Mouse (Mus musculus) hindbrain, embryonic 13.5 days (tissue): ENCODE data around the gene Cntfr. TPM values are rescaled to one million over a fixed set of nuclear protein-coding genes. Genes with fewer than 3 reads are reported as not detected.
A peak's percentile ranks its signal among the peaks of the same experiment; 100 is the strongest.

Source experiments
- ATAC-seq: fragments of 200-750 bp; cut with Nextera tagmentation; 2 replicates; pipeline ENCODE4 v1.8.0; 2017; ENCODE audit warnings: moderate TSS enrichment; ENCODE audit not compliant: low FRiP score
- H3K27ac ChIP-seq: fragments of 300-500 bp; sonication (generic); 2 replicates; pipeline ENCODE4 v1.5.1; 2015; ENCODE audit warnings: inconsistent platforms, mild to moderate bottlenecking, moderate library complexity
- H3K27me3 ChIP-seq: fragments of 300-500 bp; sonication (generic); 2 replicates; pipeline ENCODE4 v1.6.1; 2015; ENCODE audit warnings: mild to moderate bottlenecking, inconsistent platforms
- H3K36me3 ChIP-seq: fragments of 300-500 bp; sonication (generic); 2 replicates; pipeline ENCODE4 v1.6.1; 2015; ENCODE audit warnings: mild to moderate bottlenecking, inconsistent platforms
- H3K4me1 ChIP-seq: fragments of 300-500 bp; sonication (generic); replicated peaks from 2 replicates; pipeline ENCODE4 v1.6.1; 2015; ENCODE audit warnings: inconsistent platforms
- H3K4me2 ChIP-seq: fragments of 300-500 bp; sonication (generic); 2 replicates; pipeline ENCODE4 v1.6.1; 2015; ENCODE audit warnings: inconsistent platforms, mild to moderate bottlenecking, moderate library complexity
- H3K4me3 ChIP-seq: fragments of 300-500 bp; sonication (generic); 2 replicates; pipeline ENCODE4 v1.5.1; 2015; ENCODE audit warnings: mild to moderate bottlenecking, inconsistent platforms
- H3K9ac ChIP-seq: fragments of 300-500 bp; sonication (generic); 2 replicates; pipeline ENCODE4 v1.6.1; 2015; ENCODE audit warnings: mild to moderate bottlenecking, inconsistent platforms
- H3K9me3 ChIP-seq: fragments of 300-500 bp; sonication (generic); 2 replicates; pipeline ENCODE4 v1.6.1; 2016; ENCODE audit warnings: inconsistent platforms
- WGBS: fragments of 180-500 bp; shearing (Covaris S2); methylation state at CpG from one replicate; pipeline ENCODE4 v1.1.7; 2015; 5-methylcytosine and 5-hydroxymethylcytosine counted together
- polyA plus RNA-seq: library from polyadenylated mRNA; unstranded; fragments of >200 nt; fragmentation: Nextera tagmentation; extraction: Ambion mirVana; gene quantifications from 2 replicates; pipeline ENCODE4 v1.2.1, GENCODE M21; 2015

Gene Cntfr
- polyA plus RNA-seq, 1 experiment from 2014 or later = 24.4 TPM

DNA sequence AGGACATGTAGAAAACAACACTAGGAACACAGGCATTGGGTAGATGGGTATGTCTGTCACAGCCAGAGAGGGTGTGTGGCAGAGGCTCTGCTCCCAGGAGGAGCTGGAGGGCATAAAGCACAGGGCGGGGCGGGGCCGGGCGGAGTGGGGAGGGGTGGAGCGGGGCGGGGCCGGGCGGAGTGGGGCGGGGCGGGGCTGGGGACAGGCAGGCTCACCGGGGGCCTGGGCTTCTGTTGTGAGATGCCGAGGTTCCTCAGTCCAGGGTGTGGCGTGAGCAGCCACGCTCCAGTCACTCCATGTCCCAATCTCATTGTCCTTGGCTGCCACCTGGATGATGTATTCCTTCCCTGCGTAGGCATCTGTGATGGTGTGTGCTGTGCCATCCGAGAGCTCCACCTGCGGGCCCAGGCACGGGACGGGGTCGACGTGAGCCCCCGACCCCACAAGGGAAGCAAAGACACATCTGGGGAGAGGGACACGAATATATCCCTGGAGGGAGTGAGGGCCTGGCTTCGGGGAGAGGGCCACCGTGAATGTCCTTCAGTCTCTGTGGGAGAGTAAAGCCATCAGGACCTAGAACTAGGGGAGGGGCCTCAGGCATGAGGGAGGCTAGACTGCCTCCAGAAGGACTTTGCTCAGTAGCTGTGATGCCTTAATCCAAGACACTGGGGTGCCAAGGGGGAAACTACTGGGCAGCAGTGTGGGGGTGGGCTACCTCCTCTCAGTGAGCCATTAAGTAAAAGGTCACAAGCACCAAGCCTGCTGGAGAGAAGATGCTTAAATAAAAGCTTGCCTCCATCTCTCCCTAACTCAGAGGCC lies 38.1 kb downstream of the Cntfr start:
- Histone ChIP-seq H3K9me3 (no peaks in the 10 kb centered on the region), H3K9ac (peak overlapping the region; percentile 56), H3K4me1 (peaks cover 64% of the 10 kb centered on the region), H3K4me2 (no peak overlapping the region), H3K36me3 (peaks cover 18% of the 10 kb centered on the region), H3K27ac (peak overlapping the region; percentile 52), H3K4me3 (no peak overlapping the region), H3K27me3 (no peaks in the 10 kb centered on the region)
- no peak for ATAC-seq
- 15% methylated on average over 17 of the region's 25 CpGs for WGBS

- no peak for ATAC-seq
- H3K4me2 ChIP-seq = no peak overlapping the region
- H3K4me1 ChIP-seq = peaks cover 38% of the 10 kb centered on the region
- no peak overlapping the region for H3K4me3 ChIP-seq
- H3K9me3 ChIP-seq = no peaks in the 10 kb centered on the region
- H3K36me3 ChIP-seq = peaks cover 18% of the 10 kb centered on the region
- H3K9ac ChIP-seq = no peak overlapping the region
- 96% methylated on average over 2 of the region's 2 CpGs for WGBS
- H3K27me3 ChIP-seq = no peaks in the 10 kb centered on the region
- H3K27ac ChIP-seq = no peak overlapping the region
Measured at GRCm38 (mm10) chr4:41655525-41655924, 41.4 kb downstream of the Cntfr start.

DNA sequence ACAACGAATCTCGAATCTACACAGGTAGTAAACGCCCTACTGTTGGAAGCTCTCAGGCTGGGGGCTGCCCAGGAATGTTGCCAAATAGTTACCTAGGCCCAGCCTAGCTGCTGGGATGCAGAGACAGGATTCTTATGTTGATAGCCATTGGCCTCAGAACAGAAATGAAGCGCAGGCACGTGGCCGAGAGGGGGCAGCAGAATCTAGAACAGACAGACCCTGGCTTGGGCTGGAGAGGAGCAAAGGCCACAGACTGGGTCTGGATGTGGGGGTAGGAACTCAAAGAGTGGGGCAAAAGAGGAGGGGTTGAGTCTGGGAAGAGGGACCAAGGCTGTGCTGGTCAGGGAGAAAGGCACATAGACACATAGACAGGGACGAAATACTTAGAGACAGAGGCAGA lies 42.7 kb downstream of the Cntfr start:
- 13% methylated on average over 7 of the region's 7 CpGs for WGBS

GRCm38 (mm10) chr4:41653730-41654129 lies 43.2 kb downstream of the Cntfr start:
- Histone ChIP-seq H3K4me1 (peaks cover 21% of the 10 kb centered on the region), H3K27ac (peak overlapping the region; percentile 26), H3K4me3 (no peak overlapping the region)

More for the DNA sequence above, 42.7 kb downstream of the Cntfr start:
- H3K4me3 ChIP-seq = no peak overlapping the region
- H3K4me1 ChIP-seq = peaks cover 25% of the 10 kb centered on the region
- no peak overlapping the region for H3K4me2 ChIP-seq
- H3K36me3 ChIP-seq = peaks cover 18% of the 10 kb centered on the region
- no peaks in the 10 kb centered on the region for H3K27me3 ChIP-seq
- no peak overlapping the region for H3K9ac ChIP-seq
- ATAC-seq = no peak
- H3K27ac ChIP-seq = peak overlapping the region; percentile 26; the same call in 1 of the 2 replicates
- H3K9me3 ChIP-seq = no peaks in the 10 kb centered on the region

GRCm38 (mm10) chr4:41653296-41653695 lies 43.6 kb downstream of the Cntfr start:
- Histone ChIP-seq H3K9ac (no peak overlapping the region), H3K4me1 (peaks cover 21% of the 10 kb centered on the region), H3K4me3 (no peak overlapping the region), H3K27me3 (no peaks in the 10 kb centered on the region), H3K36me3 (peaks cover 13% of the 10 kb centered on the region), H3K27ac (no peak overlapping the region), H3K9me3 (no peaks in the 10 kb centered on the region), H3K4me2 (no peak overlapping the region)
- ATAC-seq = peak; percentile 47; the same call in 1 of the 2 replicates
- 41% methylated on average over 6 of the region's 6 CpGs for whole genome bisulfite sequencing

More at GRCm38 (mm10) chr4:41653730-41654129, 43.2 kb downstream of the Cntfr start:
- no peak overlapping the region for H3K9ac ChIP-seq
- ATAC-seq = 0 out of 2 replicates have a peak, but pooled peaks have one; percentile 11
- WGBS = 58% methylated on average over 6 of the region's 6 CpGs
- H3K9me3 ChIP-seq = no peaks in the 10 kb centered on the region
- H3K27me3 ChIP-seq = no peaks in the 10 kb centered on the region
- H3K4me2 ChIP-seq = no peak overlapping the region
- H3K36me3 ChIP-seq = peaks cover 14% of the 10 kb centered on the region

GRCm38 (mm10) chr4:41648627-41649026 lies 48.3 kb downstream of the Cntfr start:
- Histone ChIP-seq H3K9me3 (no peaks in the 10 kb centered on the region), H3K27ac (no peak overlapping the region), H3K4me1 (peaks cover 15% of the 10 kb centered on the region; the same call in 1 of the 2 replicates), H3K4me2 (no peak overlapping the region), H3K27me3 (no peaks in the 10 kb centered on the region), H3K36me3 (no peaks in the 10 kb centered on the region), H3K4me3 (no peak overlapping the region), H3K9ac (no peak overlapping the region)
- WGBS = 66% methylated on average over 7 of the region's 7 CpGs
- no peak for ATAC-seq

DNA sequence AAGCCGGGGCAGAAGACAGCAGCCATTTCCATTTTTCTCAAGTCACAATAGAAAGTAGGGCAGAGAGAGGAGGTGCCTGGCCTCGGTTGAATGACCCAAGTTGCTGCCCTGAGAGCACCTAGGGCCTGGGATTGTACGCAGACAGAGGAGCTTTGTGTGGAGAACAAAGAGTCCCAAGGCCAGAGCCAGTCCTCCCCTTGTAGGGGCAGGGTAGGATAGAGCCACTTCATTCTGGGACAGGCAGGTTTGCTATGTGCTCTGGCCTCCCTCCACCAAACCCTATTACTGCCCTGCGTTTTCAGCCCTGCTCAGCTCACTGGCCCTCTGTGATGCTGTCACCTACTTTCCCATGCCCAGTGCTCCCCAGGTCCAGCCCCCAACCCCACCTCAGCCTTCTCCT lies 48.7 kb downstream of the Cntfr start:
- WGBS = 16% methylated on average over 4 of the region's 4 CpGs
- Histone ChIP-seq H3K4me1 (peaks cover 12% of the 10 kb centered on the region; the same call in 1 of the 2 replicates), H3K4me3 (no peak overlapping the region), H3K4me2 (no peak overlapping the region), H3K9ac (no peak overlapping the region), H3K36me3 (no peaks in the 10 kb centered on the region), H3K9me3 (no peaks in the 10 kb centered on the region), H3K27me3 (no peaks in the 10 kb centered on the region), H3K27ac (no peak overlapping the region)
- ATAC-seq = no peak

- H3K4me1 ChIP-seq = peaks cover 10% of the 10 kb centered on the region
- H3K9me3 ChIP-seq = no peaks in the 10 kb centered on the region
- no peak overlapping the region for H3K9ac ChIP-seq
- WGBS = 32% methylated on average over 5 of the region's 5 CpGs
- no peaks in the 10 kb centered on the region for H3K27me3 ChIP-seq
- no peak for ATAC-seq
- H3K4me2 ChIP-seq = no peak overlapping the region
- no peak overlapping the region for H3K27ac ChIP-seq
- no peak overlapping the region for H3K4me3 ChIP-seq
- H3K36me3 ChIP-seq = no peaks in the 10 kb centered on the region
Measured at GRCm38 (mm10) chr4:41645488-41645887, 51.4 kb downstream of the Cntfr start.

DNA sequence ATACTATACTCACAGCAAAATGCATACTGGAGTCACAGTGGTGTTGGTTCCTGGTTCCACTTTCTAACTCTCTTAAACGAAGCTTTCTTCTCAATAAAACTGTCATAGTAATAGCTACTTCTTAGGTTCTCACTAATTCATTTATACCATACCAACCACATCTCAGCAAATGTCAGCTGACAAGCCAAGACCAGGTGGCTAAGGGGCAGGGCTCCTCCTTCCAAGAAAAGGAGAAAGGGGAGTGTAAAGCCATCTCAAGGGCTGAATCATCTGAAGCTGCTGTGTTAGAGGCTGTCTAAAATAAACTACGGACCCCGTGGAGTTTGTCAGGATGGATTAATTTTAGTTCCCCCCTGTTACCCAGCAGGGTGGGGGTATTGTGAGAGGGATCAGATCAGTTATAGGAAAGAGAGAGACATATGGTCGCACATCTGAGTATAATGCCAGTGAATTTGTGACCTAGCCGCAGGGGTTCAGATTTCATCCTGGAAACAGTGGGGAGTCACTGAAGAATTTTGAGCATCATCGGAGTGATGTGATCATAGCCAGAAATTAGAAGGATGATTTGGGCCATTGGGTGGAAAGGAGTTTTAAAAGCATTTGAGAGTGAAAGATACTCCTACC lies 55.6 kb downstream of the Cntfr start:
- H3K9me3 ChIP-seq = no peaks in the 10 kb centered on the region
- H3K36me3 ChIP-seq = peaks cover 6% of the 10 kb centered on the region
- H3K27ac ChIP-seq = no peak overlapping the region
- no peak overlapping the region for H3K9ac ChIP-seq
- H3K4me1 ChIP-seq = peaks cover 36% of the 10 kb centered on the region
- no peak overlapping the region for H3K4me3 ChIP-seq
- ATAC-seq = no peak
- 75% methylated on average over 6 of the region's 6 CpGs for whole genome bisulfite sequencing
- H3K4me2 ChIP-seq = no peak overlapping the region
- H3K27me3 ChIP-seq = no peaks in the 10 kb centered on the region

DNA sequence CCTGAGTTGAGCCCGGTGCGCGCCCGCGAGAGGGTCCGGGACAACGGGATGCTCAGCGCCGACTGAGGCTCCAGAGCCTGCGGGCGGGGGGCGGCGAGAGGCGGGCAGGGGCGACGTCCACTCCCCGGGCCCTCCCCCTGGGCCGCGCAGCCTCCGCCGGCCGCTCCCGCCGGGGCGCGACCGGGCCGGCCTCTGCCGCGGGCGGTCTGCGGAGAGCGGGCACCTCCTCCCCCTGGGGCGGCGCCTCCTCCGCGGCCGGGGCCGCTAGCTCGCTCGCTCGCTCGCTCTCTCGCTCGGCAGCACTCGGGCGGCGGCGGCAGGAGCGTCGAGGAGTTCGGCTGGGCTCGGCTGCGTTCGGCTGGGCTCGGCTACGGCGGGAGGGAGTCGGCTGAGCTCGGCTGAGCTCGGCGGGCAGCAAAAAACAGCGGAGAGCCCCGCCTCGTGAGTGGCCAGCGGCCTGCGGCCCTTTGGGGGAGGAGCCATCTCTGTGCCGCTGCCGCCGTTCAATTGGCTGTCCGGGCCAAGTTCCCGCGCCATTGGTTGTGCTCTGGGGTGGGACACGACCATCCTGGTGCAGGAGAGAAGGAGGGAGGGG lies 56.9 kb downstream of the Cntfr start, which contains the start of gene Enho:
Gene Enho (minus strand): TSS at position 412 of the 595 bp plus-strand sequence.
- Histone ChIP-seq H3K9ac (peak within 1 kb of the TSS; percentile 96), H3K27me3 (no peaks in the 10 kb centered on the region), H3K4me2 (peak within 1 kb of the TSS; percentile 85), H3K4me3 (peak within 1 kb of the TSS; percentile 75), H3K27ac (peak within 1 kb of the TSS; percentile 94), H3K9me3 (no peaks in the 10 kb centered on the region), H3K4me1 (peaks cover 48% of the 10 kb centered on the region), H3K36me3 (peaks cover 6% of the 10 kb centered on the region)
- ATAC-seq = peak; percentile 92
- WGBS = under 1% methylated on average over 67 of the region's 74 CpGs

DNA sequence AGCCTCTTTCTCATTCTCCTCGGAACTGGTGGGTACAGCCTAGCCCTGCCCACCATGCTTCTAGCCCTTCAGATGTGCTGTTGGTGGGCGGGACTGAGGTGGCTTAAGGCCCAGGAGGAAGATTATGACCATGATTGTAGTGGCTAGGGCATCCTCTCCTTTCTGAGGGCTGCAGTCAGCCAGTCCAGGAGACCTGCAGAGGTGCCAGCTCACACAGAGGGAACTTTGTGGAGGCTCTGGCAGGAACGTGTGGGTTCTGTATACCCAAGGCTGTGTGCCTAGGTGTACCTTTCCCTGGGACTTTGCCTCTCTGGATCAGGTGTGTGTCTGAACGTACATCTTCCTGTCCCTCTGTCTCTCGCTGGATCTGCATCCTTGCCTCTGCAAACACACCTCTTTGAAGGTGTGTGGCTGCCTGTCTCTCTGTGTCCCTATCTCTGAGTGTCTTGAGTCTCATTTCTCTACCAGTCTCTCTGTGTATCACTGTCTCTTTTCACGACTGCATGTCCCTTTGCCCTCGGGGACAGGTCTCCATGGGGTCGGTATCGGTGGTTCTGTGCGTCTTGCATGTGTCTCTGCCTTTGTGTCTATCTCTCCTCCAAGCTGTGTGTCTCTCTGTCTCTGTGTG lies 57.6 kb downstream of the Cntfr start:
- 7% methylated on average over 10 of the region's 10 CpGs for WGBS
- no peaks in the 10 kb centered on the region for H3K9me3 ChIP-seq
- H3K36me3 ChIP-seq = peaks cover 6% of the 10 kb centered on the region
- peak overlapping the region; percentile 85 for H3K4me2 ChIP-seq
- H3K4me1 ChIP-seq = peaks cover 48% of the 10 kb centered on the region
- H3K27ac ChIP-seq = peak overlapping the region; percentile 94
- ATAC-seq = peak; percentile 32; the same call in 1 of the 2 replicates
- peak overlapping the region; percentile 75 for H3K4me3 ChIP-seq
- no peaks in the 10 kb centered on the region for H3K27me3 ChIP-seq
- peak overlapping the region; percentile 96 for H3K9ac ChIP-seq

GRCm38 (mm10) chr4:41638828-41639213 lies 58.1 kb downstream of the Cntfr start:
- H3K36me3 ChIP-seq = peaks cover 6% of the 10 kb centered on the region
- peak overlapping the region; percentile 75 for H3K4me3 ChIP-seq
- no peak; the same call in 1 of the 2 replicates for ATAC-seq
- H3K27me3 ChIP-seq = no peaks in the 10 kb centered on the region
- peaks cover 53% of the 10 kb centered on the region for H3K4me1 ChIP-seq
- peak overlapping the region; percentile 94 for H3K27ac ChIP-seq
- H3K9ac ChIP-seq = peak overlapping the region; percentile 96
- no peaks in the 10 kb centered on the region for H3K9me3 ChIP-seq
- WGBS = 76% methylated on average over 6 of the region's 6 CpGs
- peak overlapping the region; percentile 85 for H3K4me2 ChIP-seq
